Mouse (Mus musculus): ENCODE measurements around the gene Ccr9.

Ccr9 gene

GRCm38 (mm10) chr9:123796174-123796573 is 117.9 kb downstream of the Ccr9 start:
- in situ Hi-C loops (cut with MboI, MseI): loop anchor here in 1 of 2 experiments (5.0 kb wide), 1 partner anchor 134 kb away; no protein-coding TSS in a partner anchor

- in situ Hi-C loops (cut with MboI, MseI): no loop called here
These were observed 123.3 kb downstream of the Ccr9 start for GRCm38 (mm10) chr9:123801527-123801926.

- in situ Hi-C loops (cut with MboI, MseI): no loop called here
These were observed 124.2 kb downstream of the Ccr9 start for GRCm38 (mm10) chr9:123802421-123802820.

GRCm38 (mm10) chr9:123802896-123803295 is 124.7 kb downstream of the Ccr9 start:
- in situ Hi-C loops (cut with MboI, MseI): no loop called here

- in situ Hi-C loops (cut with MboI, MseI): no loop called here
These were observed 127.0 kb downstream of the Ccr9 start for GRCm38 (mm10) chr9:123805241-123805640.

- in situ Hi-C loops (cut with MboI, MseI): no loop called here
These were observed 128.0 kb downstream of the Ccr9 start, which contains the start of gene Cxcr6 for GRCm38 (mm10) chr9:123806267-123806666. TSS of gene Cxcr6 (plus strand) at chr9:123806475.

GRCm38 (mm10) chr9:123808583-123808982 is 130.3 kb downstream of the Ccr9 start:
- in situ Hi-C loops (cut with MboI, MseI): no loop called here

- in situ Hi-C loops (cut with MboI, MseI): no loop called here
These were observed 133.6 kb downstream of the Ccr9 start for GRCm38 (mm10) chr9:123811831-123812230.

- in situ Hi-C loops (cut with MboI, MseI): no loop called here
These were observed 136.1 kb downstream of the Ccr9 start for GRCm38 (mm10) chr9:123814326-123814725.

GRCm38 (mm10) chr9:123814821-123815220 is 136.6 kb downstream of the Ccr9 start:
- in situ Hi-C loops (cut with MboI, MseI): no loop called here

- in situ Hi-C loops (cut with MboI, MseI): no loop called here
These were observed 137.2 kb downstream of the Ccr9 start for GRCm38 (mm10) chr9:123815444-123815843.

- in situ Hi-C loops (cut with MboI, MseI): no loop called here
These were observed 137.8 kb downstream of the Ccr9 start for GRCm38 (mm10) chr9:123815996-123816395.

- in situ Hi-C loops (cut with MboI, MseI): no loop called here
These were observed 140.4 kb downstream of the Ccr9 start for GRCm38 (mm10) chr9:123818601-123819000.

- in situ Hi-C loops (cut with MboI, MseI): no loop called here
These were observed 148.4 kb downstream of the Ccr9 start for GRCm38 (mm10) chr9:123826631-123827030.

- in situ Hi-C loops (cut with MboI, MseI): no loop called here
These were observed 150.7 kb downstream of the Ccr9 start for GRCm38 (mm10) chr9:123828916-123829315.

All from T-helper 17 cell (primary cell).